Mouse (Mus musculus) brain, embryonic 18.5 days (tissue): Measurements from ENCODE around the gene Uba7.

ENCODE experiments used
- DNase-seq: peaks from one replicate; pipeline ENCODE4 v3.0.0-alpha.2; 2012; ENCODE audit warnings: low read depth, low spot score

The Uba7 gene

DNA sequence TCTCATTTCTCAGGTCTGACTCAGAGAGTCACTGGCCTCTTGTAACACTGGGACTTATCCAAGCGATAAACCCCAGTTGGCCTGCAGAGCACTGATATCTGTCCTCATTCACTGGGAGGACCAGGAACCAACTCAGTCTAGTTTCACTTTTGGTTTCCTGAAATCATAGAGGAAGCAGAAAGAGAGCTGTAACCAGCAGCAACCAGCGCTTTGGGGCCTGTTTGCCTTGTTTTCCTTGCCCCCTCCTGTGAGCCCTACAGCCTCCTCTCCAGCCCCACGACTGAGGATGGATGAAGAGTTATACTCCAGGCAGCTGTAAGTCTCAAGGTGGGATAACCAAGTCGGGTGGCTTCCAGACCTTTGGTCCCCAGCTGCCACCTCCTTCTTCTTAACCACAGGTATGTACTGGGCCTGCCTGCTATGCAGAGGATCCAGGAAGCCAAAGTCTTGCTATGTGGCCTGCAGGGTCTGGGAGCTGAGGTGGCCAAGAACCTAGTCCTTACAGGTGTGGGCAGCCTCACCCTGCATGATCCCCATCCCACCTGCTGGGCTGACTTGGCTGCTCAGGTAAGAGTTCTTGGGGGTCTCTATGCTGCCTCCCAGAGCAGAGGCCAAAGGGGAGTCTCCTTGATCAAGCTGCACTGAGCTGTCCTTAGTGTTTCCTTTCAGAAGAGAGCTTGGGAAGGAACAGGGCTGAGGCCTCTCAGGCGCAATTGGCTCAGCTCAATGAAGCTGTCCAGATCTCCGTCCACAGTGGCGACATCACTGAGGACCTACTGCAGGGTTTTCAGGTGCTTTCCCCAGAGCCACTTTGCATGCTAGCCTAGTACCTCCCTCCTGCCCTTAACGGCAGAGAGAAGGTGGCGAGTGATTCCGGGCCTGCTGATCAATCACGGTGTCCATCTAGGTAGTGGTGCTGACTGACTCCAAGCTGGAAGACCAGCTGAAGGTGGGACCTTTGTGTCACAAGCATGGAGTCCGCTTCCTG, at the start of gene Uba7:
Gene Uba7, plus strand, starts transcription at position 107 of the 988 bp plus-strand sequence.
- no peak for DNase-seq

DNA sequence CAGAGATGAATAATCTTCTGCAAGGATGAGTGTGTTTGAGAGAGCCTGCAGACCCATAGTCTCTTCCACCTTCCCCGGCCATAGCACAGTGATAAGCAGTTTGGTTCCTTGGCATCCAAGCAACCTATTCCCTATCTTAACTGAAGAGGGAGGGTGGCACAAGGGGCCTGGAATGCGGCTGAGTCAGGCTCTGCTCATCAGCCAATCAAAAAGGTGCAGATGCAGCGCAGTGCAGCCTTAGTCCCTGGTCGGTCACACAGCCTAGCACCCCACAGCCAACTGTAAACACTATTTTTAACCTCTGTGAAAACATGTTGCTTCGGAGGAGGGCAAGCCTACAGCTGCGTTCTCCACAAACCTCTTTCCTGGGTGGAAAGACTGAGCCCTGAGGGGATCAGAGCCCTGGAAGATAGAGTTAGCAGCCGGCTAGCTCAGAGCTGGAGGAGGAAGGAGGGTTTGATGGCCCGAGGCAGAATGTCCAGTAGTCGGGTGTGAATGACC, 48.3 kb upstream of the Uba7 start:
- no peak for DNase-seq

DNA sequence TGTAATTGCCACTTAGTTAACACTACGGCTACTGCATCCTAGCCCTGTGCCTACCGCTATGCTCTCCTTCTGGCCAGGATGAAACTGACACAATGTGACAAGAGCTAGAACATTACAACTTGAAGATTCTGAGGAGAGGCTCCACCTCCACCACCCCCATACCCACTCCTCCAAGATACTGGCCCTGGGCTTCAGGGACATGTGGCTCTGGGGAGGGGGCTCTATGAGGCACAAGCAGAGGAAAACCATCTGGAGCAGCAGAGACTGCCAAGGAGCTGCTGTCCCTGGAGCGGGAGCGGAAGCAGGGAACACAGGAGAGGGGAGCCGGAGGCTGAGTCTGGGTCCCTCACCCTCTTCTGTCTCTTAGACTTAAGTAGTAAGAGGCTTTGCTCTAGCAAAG, 47.6 kb upstream of the Uba7 start:
- no peak for DNase-seq

DNA sequence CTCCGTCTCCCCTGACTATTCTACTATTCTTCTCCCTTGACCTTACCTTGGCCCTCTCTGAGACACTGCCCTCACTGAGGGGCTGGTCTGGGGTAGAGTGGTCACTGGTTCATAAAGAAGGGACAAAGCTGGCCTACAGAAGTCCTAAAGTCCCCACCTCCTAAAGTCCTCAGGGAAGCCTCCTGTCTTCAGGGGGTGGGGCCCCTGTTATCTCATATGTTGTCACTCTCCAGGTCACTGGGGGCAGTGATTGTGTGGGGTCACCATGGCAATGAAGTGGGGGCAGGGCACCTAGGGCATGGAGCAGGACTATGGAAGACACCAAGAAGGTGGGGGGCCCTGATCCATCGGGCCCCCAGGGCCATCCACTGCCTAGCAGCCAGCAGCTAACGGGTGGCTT, 47.1 kb upstream of the Uba7 start, which contains the start of gene Actl11:
Gene Actl11, plus strand, starts transcription at position 301 of the 400 bp plus-strand sequence.
- DNase-seq: no peak

DNA sequence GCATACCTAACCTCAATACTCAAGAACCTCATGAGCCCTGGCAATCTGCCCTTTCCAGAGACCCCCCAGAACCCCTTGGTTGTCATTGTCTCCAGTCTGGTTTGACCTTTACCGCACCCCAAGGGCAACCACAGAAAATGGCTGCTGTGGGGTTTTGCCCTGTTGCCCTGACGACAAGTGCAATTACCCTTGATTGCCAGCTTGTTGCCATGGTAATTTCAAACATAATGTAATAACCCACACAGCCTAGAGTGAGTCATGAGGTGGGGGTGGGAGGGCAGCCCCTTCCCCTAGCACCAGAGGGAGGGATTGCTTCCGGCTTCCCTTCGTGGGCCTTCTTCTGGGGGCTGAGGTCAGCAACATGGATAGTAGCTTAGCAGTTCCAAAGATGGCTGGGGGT, 43.1 kb upstream of the Uba7 start:
- DNase-seq: no peak

DNA sequence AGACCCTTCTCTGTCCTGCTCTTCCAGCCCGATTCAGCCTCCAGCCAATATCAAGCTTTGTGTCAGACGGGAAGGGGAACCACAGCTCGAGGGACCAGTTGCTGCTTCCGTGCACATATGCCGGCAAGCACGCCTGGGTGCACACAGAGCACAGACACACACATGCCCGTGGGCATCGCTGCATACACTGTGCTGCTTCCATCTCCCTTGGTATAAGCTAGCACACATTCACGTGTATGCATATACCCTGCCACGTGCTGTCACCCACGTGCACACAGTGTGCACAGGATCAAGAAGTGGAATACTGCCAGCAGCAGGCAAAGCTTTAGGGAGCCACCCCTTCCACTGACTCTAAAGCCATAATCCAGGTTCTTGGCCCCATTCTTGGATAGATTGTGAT, 41.2 kb upstream of the Uba7 start:
- no peak for DNase-seq

DNA sequence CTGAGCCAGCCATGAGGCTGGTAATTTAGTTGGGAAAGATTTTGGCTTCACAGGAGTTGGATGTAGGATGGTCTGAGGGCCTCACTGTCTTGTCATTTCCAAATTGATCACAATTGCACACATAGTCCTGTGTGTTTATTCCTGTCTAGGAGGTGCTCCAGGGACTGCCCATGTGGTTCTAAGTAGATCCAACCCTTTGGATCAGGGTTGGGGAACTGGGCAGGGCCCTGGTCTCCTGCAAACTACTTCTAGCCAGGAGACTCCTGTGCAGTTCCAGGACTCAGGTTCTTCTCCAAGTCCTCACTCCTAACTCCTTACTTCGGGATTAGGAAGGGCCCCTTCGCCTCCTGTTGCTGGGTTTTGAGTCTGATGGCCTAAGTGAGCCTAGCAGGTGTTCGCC, 39.9 kb upstream of the Uba7 start, which contains the start of gene Camkv:
Gene Camkv, plus strand, starts transcription at position 301 of the 400 bp plus-strand sequence.
- DNase-seq: no peak

DNA sequence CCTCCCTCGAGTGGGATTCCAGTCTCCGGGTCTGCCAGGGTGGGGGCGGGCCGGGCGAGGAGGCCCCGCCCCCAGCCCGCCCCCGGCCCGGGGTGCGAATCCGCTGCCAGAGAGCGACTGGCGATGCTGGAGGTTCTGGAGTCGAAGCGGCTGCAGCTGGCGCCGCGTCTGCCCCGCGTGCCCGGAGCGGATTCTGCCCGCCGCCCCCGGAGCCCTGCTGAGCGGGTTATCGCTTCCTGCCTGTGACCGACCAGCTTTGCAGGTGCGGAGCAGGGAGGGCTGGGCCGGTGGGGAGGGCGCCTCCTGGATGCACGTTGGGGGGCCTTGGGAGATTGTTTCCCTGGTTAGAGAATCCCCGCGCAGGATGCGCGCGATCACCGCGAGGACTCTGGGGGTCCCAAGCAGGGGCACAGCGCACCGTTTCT, 39.5 kb upstream of the Uba7 start:
- no peak for DNase-seq

DNA sequence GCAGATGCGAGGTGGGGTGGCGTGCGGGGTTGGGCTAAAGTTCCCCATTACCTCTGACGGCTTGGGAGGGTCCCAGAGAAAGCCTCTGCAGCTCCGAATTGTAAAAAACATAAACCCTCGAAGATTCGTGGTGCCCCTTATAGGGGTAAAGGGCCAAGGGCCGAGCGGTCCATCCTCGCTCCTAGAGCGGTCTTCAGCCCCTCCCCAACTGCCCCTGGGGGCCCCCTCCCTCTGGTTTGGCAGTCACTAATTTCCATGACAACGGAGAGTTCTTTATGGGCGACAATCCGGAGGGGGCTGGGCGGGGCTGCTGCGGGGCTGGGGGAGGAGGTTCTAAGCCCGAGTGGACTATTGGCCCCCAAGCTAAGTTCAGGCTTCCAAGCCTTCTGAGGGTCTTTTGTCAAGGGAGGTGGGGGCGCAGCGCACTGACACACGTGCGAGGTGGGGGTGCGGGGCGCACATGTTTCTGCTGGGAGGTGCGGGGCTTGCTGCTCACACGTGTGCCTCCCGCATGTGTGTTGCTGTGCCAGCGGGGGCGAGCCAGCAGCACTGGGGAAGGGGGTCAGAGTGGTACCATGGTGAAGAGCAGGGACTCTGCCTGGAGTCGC, 39.0 kb upstream of the Uba7 start:
- no peak for DNase-seq

DNA sequence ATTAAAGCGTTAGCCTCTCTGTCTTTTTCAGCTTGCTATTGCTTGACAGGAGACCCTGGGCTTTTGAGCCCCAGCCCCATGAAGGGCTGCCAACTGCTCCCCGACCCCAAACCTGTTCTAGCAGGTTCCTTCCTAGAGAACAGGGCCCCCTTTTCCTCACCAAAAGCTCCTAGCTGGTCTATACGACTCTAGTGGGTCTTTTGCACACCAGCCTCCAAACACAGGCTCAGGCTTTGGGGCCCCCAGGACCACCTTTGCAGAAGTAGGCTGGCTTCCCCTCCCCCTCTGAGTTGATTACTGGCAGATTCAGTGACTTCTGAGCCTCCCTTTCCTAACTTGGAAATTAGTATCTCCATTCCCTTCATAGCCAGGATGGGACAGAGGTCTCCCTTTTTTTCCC, 38.5 kb upstream of the Uba7 start:
- DNase-seq: no peak

DNA sequence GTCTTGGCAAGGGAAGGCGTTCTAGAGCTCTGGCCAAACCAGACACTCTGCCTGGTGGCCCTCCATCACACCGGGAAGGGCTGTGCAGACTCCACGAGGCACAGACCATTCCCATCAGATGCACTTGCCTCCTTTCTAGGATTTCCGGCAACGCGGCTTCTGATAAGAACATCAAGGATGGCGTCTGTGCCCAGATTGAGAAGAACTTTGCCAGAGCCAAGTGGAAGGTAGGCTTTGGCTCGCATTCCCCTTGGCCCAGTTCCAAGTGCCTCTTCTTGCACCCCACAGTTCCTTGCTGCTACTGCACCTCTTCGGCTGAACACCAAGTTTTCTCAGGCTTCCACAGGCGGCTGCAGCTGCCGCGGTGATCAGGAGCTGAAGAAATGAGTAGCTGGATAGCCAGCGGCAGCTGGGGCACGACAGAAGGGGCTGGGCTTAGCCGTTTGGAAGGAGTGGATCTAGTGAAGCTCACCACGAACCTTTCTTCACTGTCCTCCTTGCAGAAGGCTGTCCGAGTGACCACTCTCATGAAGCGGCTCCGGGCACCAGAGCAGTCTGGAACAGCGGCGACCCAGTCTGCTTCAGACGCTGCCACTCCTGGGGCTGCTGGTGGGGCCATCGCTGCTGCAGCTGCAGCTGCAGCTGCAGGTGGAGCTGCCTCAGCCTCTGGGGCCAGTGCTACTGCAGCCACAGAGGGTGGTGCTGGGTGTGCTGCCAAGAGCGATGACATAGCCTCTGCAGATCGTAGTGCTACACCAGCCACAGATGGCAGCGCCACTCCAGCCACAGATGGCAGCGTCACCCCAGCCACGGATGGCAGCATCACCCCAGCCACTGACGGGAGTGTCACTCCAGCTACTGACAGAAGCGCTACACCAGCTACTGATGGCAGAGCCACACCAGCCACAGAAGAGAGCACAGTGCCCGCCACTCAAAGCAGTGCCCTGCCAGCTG, 27.8 kb upstream of the Uba7 start:
- no peak for DNase-seq

DNA sequence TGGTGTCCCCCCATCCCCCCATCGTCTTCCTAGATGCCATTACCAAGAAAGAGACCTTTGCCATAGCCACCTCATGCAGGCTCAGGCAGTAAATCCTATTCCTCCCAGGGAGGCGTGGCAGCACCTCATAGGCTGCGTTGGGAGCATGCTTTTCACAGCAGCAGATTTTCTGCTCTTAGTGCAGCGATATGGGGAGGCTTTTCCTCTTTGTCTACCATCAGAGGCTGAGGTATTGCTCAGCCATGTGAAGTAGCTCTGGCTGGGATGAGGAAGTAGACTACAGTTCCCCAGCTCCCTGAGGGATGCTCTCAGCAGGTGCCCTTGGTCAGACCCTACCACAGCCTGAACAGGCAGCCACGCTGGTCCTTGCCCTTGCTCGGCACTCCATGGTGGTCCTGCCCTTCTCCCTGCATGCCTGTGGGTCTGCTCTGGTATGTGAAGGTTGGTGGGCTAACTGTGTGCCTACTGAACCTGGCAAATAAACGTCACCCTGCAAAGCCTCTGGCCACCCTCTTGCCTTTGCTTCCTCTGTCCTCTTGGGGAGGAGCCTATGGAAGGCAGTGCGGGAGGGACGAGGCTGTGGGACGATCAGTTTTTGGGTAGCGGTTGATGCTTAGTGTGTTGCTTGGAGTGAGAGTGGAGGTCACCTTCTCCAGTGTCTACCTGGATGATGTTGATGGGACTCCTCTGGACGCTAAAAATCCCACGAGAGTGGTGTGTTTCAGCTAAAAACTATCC, 26.0 kb upstream of the Uba7 start:
- DNase-seq: no peak

DNA sequence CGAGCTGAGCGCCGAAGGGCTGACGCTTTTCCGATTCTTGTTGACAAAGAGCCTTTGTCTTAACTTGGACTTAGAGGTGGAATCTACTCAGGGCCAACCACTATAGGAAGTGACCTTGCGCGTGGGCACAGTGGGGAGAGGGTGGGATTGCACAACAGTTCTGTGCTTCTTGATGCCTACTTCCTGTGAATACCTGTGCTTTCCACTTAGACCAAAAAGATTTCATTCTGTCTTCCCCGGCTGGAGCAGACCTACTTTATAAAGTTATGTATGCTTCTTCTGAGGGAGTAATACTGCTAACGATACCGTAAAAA, 25.4 kb upstream of the Uba7 start, which contains the start of gene Traip:
Gene Traip, plus strand, starts transcription at position 215 of the 314 bp plus-strand sequence.
- no peak for DNase-seq

DNA sequence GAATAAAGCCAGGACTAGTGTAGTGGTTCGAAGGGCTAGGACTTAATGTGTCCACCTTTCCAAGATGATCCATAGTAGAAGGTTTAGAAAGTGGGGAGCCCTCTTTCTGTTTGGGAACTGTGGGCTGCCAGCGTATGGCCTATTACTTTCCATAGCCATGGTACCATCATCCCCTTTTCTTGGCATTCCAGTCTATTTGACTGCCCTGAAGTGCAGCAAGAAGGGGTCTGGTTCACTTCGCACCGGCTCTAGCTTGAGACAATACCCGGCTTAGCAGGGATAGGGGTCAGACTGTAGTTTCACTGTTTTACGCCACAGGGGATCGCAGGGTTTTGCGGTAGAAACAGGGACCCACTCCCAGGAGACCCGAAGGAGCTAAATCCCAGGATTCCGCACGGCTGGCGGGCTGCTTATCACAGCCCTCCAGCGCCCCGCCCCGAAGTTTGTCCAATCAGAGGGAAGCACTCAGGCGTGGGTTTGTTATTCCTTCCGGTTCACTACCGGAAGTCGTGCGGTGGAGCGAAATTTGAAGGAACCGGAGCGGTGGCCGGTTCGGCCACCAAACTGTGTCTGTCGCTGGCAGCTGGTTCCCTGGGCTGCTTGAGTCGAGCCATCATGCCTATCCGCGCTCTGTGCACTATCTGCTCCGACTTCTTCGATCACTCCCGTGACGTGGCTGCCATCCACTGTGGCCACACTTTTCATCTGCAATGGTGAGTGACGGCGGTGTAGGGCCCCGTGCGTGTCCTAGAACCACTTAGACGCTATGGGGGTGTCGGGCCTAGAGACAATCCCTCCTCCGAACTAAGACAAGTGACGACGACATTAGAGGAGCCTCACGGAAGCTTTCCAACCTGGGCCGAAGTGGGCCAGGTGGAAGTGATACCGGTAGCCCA, 24.6 kb upstream of the Uba7 start:
- DNase-seq: peak; percentile 79

DNA sequence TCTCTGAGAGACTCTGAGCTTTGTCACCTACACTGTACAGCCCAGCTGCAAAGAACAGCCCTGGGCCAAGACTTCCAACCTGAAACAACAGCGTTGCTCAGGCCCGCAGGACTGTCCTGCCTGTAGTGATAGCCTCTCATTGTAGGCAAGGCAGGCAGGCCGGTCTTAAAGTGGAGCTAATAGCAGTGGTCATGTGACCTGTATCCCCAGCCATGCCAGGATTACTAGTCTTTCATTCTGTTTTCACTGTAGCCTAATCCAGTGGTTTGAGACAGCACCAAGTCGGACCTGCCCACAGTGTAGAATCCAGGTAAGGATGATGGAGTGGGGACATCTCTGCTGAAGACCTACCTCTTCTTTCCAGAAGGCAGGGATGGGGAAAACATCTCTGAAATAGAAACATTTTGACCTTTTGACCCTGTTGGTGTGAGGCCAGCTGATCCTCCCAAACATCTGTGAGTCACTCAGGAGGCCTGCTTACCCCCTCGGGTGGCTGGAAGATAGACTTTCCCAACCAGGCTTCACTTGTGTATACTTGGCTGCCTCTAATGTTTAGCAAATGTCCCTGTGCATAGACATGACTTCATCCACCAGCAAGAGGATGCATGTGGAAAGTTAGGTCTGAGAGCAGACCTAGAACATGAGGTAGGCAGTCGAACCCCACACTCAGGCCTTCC, 19.6 kb upstream of the Uba7 start:
- no peak for DNase-seq

DNA sequence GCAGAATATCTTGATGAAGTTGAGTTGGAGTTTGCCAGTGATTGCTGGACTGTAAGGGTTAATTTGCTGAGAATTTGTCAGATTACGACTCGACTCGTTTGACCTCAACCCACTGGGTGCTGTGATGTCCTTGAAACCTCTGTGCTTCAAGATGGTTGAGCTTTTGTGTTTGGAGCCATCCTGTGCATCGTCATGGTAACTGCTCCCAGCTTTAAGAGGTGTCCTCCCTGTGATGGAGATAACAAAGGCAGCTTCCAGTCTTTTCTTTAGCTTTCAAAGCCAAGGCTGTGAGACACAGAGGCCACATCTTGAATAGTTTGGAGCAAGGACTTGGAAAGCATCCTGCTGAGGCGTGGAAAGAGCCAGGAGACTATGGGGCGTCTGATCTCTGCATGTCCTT, 18.2 kb upstream of the Uba7 start:
- DNase-seq: no peak

DNA sequence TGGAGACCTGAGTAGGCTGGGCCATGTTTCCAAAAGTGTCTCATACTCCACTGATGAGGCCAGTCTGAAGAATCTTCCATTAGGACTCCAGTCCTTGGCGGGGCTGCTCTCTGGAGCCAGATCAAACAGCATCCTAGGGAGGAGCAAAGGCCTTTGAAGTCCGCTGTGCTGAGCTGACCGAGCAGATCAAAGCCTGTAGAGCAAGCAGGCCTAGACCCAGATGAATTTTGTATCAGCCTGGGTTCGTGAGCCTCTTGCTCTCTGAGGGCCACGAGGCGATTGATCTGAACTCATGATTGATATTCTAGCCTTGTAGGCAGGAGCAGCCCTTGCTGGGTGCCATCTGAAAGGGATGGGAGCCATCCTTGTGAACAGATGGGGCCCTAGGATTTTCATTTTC, 15.4 kb upstream of the Uba7 start:
- no peak for DNase-seq

DNA sequence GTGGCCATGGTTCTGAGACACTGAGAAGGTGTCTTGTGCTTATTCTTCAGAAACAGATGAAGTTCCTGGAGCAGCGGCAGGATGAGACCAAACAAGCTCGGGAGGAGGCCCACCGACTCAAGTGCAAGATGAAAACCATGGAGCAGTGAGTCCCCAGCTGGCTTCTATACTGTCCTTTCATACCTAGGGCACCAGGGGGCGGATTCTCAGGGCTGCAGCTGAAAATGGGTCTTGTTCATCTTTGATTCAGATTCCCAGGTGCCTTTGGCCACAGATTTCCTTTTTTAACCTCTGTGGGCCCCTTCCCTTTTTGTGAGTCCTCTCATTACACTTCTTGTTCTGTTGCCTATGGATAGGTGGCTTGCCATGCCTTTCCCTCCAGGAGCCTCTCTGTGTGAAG, 14.4 kb upstream of the Uba7 start:
- DNase-seq: no peak

DNA sequence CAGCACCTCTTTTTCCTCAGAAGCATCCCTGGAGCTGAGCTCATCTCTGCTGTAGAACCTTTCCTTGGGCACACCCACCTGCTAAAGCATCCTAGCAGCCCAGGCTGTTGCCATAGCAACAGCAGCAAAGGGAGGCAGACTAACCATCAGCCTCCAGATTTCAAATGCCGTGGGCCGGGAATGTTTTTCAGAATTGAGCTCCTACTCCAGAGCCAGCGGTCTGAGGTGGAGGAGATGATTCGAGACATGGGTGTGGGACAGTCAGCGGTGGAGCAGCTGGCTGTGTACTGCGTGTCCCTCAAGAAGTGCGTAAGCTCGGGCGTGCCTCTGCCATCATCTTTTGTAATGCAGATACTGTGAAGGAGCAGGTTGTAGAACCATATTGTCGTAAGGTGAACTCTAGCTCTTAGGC, 13.9 kb upstream of the Uba7 start:
- peak; percentile 74 for DNase-seq
